Mouse (Mus musculus): ENCODE results near the gene Tie1.

GRCm38 (mm10) chr4:118464956-118465355 lies 24.9 kb downstream of the Tie1 start:
- TF ChIP-seq CHD2 (IDR thresholded peaks at IDR 0.05; ENCODE audit: low read depth, low read length) = no peak
- TF ChIP-seq ZC3H11A (IDR thresholded peaks at IDR 0.05; ENCODE audit: borderline replicate concordance, low read depth, low read length) = no peak
